Mouse (Mus musculus) limb, embryonic 15.5 days (tissue): ENCODE data around the gene Tbc1d4. TPM values are rescaled to one million over a fixed set of nuclear protein-coding genes. Genes with fewer than 3 reads are reported as not detected.

Experiments used
- ATAC-seq: fragments of 200-750 bp; cut with Nextera tagmentation; 2 replicates; pipeline ENCODE4 v1.8.0; 2017; ENCODE audit warnings: low read depth, moderate TSS enrichment; ENCODE audit not compliant: insufficient number of reproducible peaks, low FRiP score, low TSS enrichment
- H3K27ac ChIP-seq: fragments of 300-500 bp; sonication (generic); 2 replicates; pipeline ENCODE4 v1.5.1; 2015; ENCODE audit warnings: moderate library complexity, mild to moderate bottlenecking, inconsistent platforms
- H3K27me3 ChIP-seq: fragments of 300-500 bp; sonication (generic); 2 replicates; pipeline ENCODE4 v1.6.1; 2015; ENCODE audit warnings: inconsistent platforms
- H3K36me3 ChIP-seq: fragments of 300-500 bp; sonication (generic); 2 replicates; pipeline ENCODE4 v1.6.1; 2015; ENCODE audit warnings: inconsistent platforms
- H3K4me1 ChIP-seq: fragments of 300-500 bp; sonication (generic); 2 replicates; pipeline ENCODE4 v1.6.1; 2015; ENCODE audit warnings: inconsistent platforms
- H3K4me2 ChIP-seq: fragments of 300-500 bp; sonication (generic); 2 replicates; pipeline ENCODE4 v1.6.1; 2015; ENCODE audit warnings: mild to moderate bottlenecking, inconsistent platforms
- H3K4me3 ChIP-seq: fragments of 300-500 bp; sonication (generic); 2 replicates; pipeline ENCODE4 v1.5.1; 2015; ENCODE audit warnings: mild to moderate bottlenecking, inconsistent platforms
- H3K9ac ChIP-seq: fragments of 300-500 bp; sonication (generic); 2 replicates; pipeline ENCODE4 v1.6.1; 2015; ENCODE audit warnings: inconsistent platforms
- H3K9me3 ChIP-seq: fragments of 300-500 bp; sonication (generic); 2 replicates; pipeline ENCODE4 v1.6.1; 2016; ENCODE audit warnings: inconsistent platforms
- WGBS: fragments of 180-500 bp; shearing (Covaris S2); methylation state at CpG from one replicate; pipeline ENCODE4 v1.1.7; 2015; 5-methylcytosine and 5-hydroxymethylcytosine counted together
- polyA plus RNA-seq: library from polyadenylated mRNA; unstranded; fragments of >200 nt; fragmentation: Nextera tagmentation; extraction: Ambion mirVana; gene quantifications from 2 replicates; pipeline ENCODE4 v1.2.1, GENCODE M21; 2015

Gene Tbc1d4
- polyA plus RNA-seq, 1 experiment from 2014 or later: 11.5 TPM

DNA sequence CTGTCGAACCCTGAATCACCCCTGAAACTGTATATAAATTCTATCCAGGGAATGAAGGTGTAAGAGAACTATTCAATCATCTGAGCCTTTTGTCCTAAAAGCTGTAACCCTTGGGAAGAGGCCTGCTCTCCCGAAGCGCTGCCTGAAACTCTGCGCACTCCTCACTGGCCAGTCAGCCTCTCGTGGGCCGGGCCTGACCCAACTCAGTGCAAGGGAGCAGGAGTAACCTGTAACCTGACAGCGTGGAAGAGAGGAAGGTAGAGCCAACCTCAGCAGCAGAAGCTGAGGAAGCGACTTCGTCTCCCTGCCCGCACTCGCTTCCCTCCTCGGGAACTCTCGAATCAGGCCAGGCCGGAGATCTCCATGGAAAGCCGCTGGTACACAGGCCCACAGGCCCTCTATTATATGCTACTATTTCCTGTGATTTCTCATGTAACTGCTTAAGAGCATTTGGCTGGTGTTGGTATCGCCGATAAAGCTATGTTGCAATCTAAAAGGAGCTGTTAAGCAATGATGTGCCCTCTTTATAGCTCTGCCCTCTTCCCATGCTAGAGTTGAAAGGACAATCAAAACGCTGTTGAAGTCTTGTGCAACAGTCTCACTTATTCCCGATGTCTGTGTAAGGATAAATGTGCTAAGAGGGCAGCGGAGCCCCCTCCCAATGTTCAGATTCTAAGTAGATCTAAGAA lies 60.0 kb downstream of the Tbc1d4 start:
- Histone ChIP-seq H3K4me2 (no peak overlapping the region), H3K4me1 (no peaks in the 10 kb centered on the region), H3K27me3 (no peaks in the 10 kb centered on the region), H3K9ac (no peak overlapping the region), H3K27ac (no peak overlapping the region), H3K36me3 (no peaks in the 10 kb centered on the region), H3K9me3 (no peaks in the 10 kb centered on the region), H3K4me3 (no peak overlapping the region)
- 83% methylated on average over 20 of the region's 20 CpGs for WGBS
- no peak for ATAC-seq

DNA sequence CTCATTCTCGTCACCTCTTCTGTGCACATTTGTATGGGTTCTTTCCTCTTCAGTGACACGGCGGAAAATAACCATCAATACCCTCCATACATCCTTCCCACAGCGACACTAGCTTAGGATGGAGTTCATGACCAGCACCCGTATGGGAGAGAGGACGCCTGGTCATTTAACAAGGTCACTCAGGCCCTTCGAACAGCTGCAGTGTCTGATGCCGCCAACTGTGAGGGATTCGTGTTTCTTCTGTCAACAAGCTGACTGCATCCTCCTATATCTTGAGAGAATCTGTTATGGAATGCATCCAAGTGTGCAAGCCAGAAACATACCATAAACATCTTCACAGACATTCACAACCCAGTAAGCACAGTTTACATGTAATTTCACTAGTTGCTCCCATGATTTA lies 67.1 kb downstream of the Tbc1d4 start:
- Histone ChIP-seq H3K9ac (no peak overlapping the region), H3K36me3 (no peaks in the 10 kb centered on the region), H3K27ac (no peak overlapping the region), H3K27me3 (no peaks in the 10 kb centered on the region), H3K4me1 (0 out of 2 replicates have a peak, but pooled peaks cover 3% of the 10 kb centered on the region), H3K9me3 (no peaks in the 10 kb centered on the region), H3K4me2 (no peak overlapping the region), H3K4me3 (no peak overlapping the region)
- 73% methylated on average over 9 of the region's 9 CpGs for WGBS
- ATAC-seq: no peak

DNA sequence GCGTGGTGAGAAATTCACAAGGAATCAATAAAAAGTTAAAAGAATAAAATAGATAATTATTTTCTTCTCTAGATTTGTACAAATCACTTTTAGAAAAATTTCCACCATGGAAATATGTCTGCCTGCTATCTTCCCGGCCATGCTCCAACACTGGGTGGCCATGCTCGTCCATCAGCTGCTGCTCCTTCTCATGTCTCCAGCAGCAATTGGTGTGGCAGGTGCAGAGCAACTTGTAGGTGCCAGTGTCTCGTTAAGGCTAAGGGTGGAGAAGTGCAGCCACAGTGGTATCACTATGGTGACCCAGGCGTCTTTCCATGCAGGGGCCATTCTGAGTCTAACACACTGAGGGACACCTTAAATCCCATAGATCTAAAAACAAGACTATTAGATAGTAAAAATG lies 67.8 kb downstream of the Tbc1d4 start:
- Histone ChIP-seq H3K4me1 (0 out of 2 replicates have a peak, but pooled peaks cover 3% of the 10 kb centered on the region), H3K9me3 (no peaks in the 10 kb centered on the region), H3K9ac (no peak overlapping the region), H3K4me2 (no peak overlapping the region), H3K27me3 (no peaks in the 10 kb centered on the region), H3K27ac (no peak overlapping the region), H3K36me3 (no peaks in the 10 kb centered on the region), H3K4me3 (no peak overlapping the region)
- no peak for ATAC-seq
- 83% methylated on average over 5 of the region's 5 CpGs for WGBS

GRCm38 (mm10) chr14:101540466-101540865 lies 68.5 kb downstream of the Tbc1d4 start:
- 84% methylated on average over 3 of the region's 3 CpGs for WGBS
- H3K9ac ChIP-seq: no peak overlapping the region
- H3K27ac ChIP-seq: no peak overlapping the region

GRCm38 (mm10) chr14:101537906-101538305 lies 71.1 kb downstream of the Tbc1d4 start:
- no peak overlapping the region for H3K4me3 ChIP-seq
- 0 out of 2 replicates have a peak, but pooled peaks cover 3% of the 10 kb centered on the region for H3K4me1 ChIP-seq
- H3K27ac ChIP-seq: no peak overlapping the region
- H3K27me3 ChIP-seq: no peaks in the 10 kb centered on the region
- WGBS: 33% methylated on average over 2 of the region's 2 CpGs
- no peak overlapping the region for H3K9ac ChIP-seq
- H3K4me2 ChIP-seq: no peak overlapping the region
- ATAC-seq: no peak
- no peaks in the 10 kb centered on the region for H3K36me3 ChIP-seq
- no peaks in the 10 kb centered on the region for H3K9me3 ChIP-seq

More at GRCm38 (mm10) chr14:101540466-101540865, 68.5 kb downstream of the Tbc1d4 start:
- no peak overlapping the region for H3K4me3 ChIP-seq
- H3K36me3 ChIP-seq: no peaks in the 10 kb centered on the region
- 0 out of 2 replicates have a peak, but pooled peaks cover 3% of the 10 kb centered on the region for H3K4me1 ChIP-seq
- no peaks in the 10 kb centered on the region for H3K27me3 ChIP-seq
- no peaks in the 10 kb centered on the region for H3K9me3 ChIP-seq
- no peak for ATAC-seq
- H3K4me2 ChIP-seq: no peak overlapping the region

GRCm38 (mm10) chr14:101537413-101537812 lies 71.6 kb downstream of the Tbc1d4 start:
- Histone ChIP-seq H3K36me3 (no peaks in the 10 kb centered on the region), H3K4me2 (no peak overlapping the region), H3K27me3 (no peaks in the 10 kb centered on the region), H3K9me3 (no peaks in the 10 kb centered on the region), H3K4me1 (0 out of 2 replicates have a peak, but pooled peaks cover 3% of the 10 kb centered on the region), H3K27ac (no peak overlapping the region), H3K4me3 (no peak overlapping the region), H3K9ac (no peak overlapping the region)
- WGBS: 61% methylated on average over 1 of the region's 1 CpGs
- no peak for ATAC-seq

DNA sequence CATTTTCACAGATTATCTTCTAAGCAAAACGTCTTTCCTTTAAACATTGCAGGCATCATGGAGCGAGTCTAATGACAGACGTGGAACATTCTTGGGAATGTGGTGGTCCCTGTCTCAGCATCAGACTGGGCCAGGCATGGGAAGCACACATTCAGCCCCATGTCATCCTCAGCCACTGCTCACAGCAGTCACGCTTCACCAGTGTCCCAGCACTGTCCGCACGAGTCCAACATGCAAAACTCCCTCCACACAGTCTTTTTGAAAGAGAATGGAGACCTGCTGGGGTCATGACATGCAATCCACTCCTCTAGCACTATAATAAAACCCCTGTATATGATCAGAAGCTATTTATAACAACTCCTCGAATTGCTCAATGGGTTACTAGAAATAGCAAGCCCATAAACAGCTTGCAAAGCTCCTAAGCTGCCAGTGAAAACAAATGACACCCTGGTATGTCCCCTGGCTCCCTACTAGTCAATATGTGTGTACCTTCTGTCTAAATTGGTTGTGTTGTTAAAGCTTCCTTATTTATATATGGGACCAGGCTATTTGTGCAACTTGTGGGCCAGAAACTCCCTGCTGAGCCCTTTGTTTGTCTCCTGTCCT lies 76.8 kb downstream of the Tbc1d4 start:
- 59% methylated on average over 7 of the region's 7 CpGs for WGBS
- Histone ChIP-seq H3K27me3 (no peaks in the 10 kb centered on the region), H3K9ac (no peak overlapping the region), H3K4me2 (no peak overlapping the region), H3K4me3 (no peak overlapping the region), H3K36me3 (no peaks in the 10 kb centered on the region), H3K9me3 (no peaks in the 10 kb centered on the region), H3K27ac (no peak overlapping the region), H3K4me1 (no peaks in the 10 kb centered on the region)
- ATAC-seq: no peak

- ATAC-seq: no peak
- no peaks in the 10 kb centered on the region for H3K36me3 ChIP-seq
- no peak overlapping the region for H3K4me3 ChIP-seq
These were observed 78.5 kb downstream of the Tbc1d4 start for GRCm38 (mm10) chr14:101530455-101530854.

DNA sequence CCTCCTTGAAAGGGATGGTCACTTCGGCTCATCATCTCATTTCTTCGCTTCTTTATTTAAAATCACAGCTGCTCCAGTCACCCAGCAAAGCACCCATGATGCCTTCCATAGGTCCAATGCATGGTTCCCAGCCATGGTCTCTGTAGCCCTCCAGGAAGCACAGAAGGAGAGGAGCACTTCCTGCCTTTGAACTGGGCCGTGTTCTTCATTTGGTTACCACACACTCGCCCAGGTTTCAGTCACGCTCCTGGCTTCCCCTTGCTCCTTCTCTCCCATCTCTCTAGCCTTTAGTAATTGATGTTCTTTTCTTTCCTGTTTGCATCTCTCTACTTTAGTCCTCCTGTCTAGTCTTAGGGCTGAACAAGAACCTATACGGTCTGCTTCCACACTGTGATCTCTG lies 79.8 kb downstream of the Tbc1d4 start:
- no peaks in the 10 kb centered on the region for H3K27me3 ChIP-seq
- no peaks in the 10 kb centered on the region for H3K36me3 ChIP-seq
- H3K27ac ChIP-seq: no peak overlapping the region
- no peak for ATAC-seq
- no peaks in the 10 kb centered on the region for H3K4me1 ChIP-seq
- 87% methylated on average over 6 of the region's 6 CpGs for WGBS
- no peak overlapping the region for H3K4me3 ChIP-seq
- H3K9me3 ChIP-seq: no peaks in the 10 kb centered on the region
- no peak overlapping the region for H3K9ac ChIP-seq
- H3K4me2 ChIP-seq: no peak overlapping the region

More at GRCm38 (mm10) chr14:101530455-101530854, 78.5 kb downstream of the Tbc1d4 start:
- H3K9ac ChIP-seq: no peak overlapping the region
- H3K4me2 ChIP-seq: no peak overlapping the region
- no peaks in the 10 kb centered on the region for H3K4me1 ChIP-seq
- 72% methylated on average over 2 of the region's 2 CpGs for whole genome bisulfite sequencing
- no peaks in the 10 kb centered on the region for H3K27me3 ChIP-seq
- no peak overlapping the region for H3K27ac ChIP-seq
- no peaks in the 10 kb centered on the region for H3K9me3 ChIP-seq

- Histone ChIP-seq H3K9ac (no peak overlapping the region), H3K4me2 (no peak overlapping the region), H3K27me3 (no peaks in the 10 kb centered on the region), H3K36me3 (no peaks in the 10 kb centered on the region), H3K9me3 (no peaks in the 10 kb centered on the region), H3K4me1 (no peaks in the 10 kb centered on the region), H3K4me3 (no peak overlapping the region), H3K27ac (no peak overlapping the region)
- 84% methylated on average over 11 of the region's 11 CpGs for WGBS
- ATAC-seq: no peak
These were observed 81.5 kb downstream of the Tbc1d4 start for GRCm38 (mm10) chr14:101527420-101527996.

DNA sequence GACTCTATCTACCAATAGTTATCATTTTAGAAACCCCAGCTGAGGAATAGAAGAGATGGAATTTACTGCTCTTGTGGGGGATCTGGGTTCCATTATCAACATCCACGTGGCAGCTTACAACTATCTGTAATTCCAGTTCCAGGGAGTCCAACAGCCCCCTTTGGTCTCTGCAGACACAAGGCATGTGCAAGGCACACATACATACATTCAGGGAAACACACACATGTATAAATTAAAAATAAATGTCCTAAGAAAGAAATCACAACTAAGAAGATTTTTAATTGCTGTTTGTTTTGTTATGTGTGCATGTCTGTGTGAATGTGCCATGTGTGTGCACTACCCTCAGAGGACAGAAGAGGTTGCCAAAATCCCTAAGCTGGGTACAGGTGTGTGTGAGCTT lies 82.5 kb downstream of the Tbc1d4 start:
- Histone ChIP-seq H3K27me3 (no peaks in the 10 kb centered on the region), H3K36me3 (no peaks in the 10 kb centered on the region), H3K4me3 (no peak overlapping the region), H3K4me2 (no peak overlapping the region), H3K9me3 (no peaks in the 10 kb centered on the region), H3K27ac (no peak overlapping the region), H3K4me1 (no peaks in the 10 kb centered on the region), H3K9ac (no peak overlapping the region)
- no peak for ATAC-seq
- WGBS: 30% methylated on average over 1 of the region's 1 CpGs

GRCm38 (mm10) chr14:101519964-101520363 lies 89.0 kb downstream of the Tbc1d4 start:
- Histone ChIP-seq H3K27ac (no peak overlapping the region), H3K4me2 (no peak overlapping the region), H3K9ac (no peak overlapping the region), H3K4me3 (no peak overlapping the region), H3K36me3 (no peaks in the 10 kb centered on the region), H3K27me3 (no peaks in the 10 kb centered on the region), H3K4me1 (no peaks in the 10 kb centered on the region), H3K9me3 (no peaks in the 10 kb centered on the region)
- WGBS: 63% methylated on average over 2 of the region's 2 CpGs
- ATAC-seq: no peak
